Mouse (Mus musculus): ENCODE data around the gene Mpst. TPM values are rescaled to one million over a fixed set of nuclear protein-coding genes. Genes with fewer than 3 reads are reported as not detected.

Mpst gene
- polyA plus RNA-seq, 1 experiment from 2014 or later = 2.8 TPM

DNA sequence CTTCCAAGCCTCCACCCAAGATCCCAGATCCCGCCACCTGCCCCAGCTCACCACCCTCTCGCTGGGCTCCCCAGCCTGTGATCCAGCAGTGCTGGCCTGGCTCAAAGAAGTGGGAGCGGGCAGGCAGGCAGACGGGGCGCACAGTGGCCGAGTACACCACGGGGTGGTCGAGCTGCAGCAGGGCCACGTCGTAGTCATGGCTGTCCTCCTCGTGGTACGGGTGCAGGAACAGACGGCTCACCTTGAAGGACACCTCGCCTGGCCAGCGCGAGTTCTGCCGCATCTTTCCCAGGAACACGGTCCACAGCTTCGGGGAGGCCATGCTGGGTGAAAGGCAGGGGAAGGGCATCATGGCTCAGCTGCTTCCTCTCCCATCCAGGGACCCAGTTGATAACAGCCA, 36.0 kb downstream of the Mpst start:
- Histone ChIP-seq H3K9me3 (no peaks in the 10 kb centered on the region), H3K4me2 (replicated peaks) (no peak overlapping the region), H3K27ac (no peak overlapping the region), H3K9ac (replicated peaks) (no peak overlapping the region), H3K27me3 (0 out of 2 replicates have a peak, but pooled peaks cover 2% of the 10 kb centered on the region), H3K36me3 (no peaks in the 10 kb centered on the region), H3K4me1 (replicated peaks) (peaks cover 27% of the 10 kb centered on the region), H3K4me3 (replicated peaks) (no peak overlapping the region)
- WGBS = 91% methylated on average over 19 of the region's 19 CpGs
- ATAC-seq = no peak

DNA sequence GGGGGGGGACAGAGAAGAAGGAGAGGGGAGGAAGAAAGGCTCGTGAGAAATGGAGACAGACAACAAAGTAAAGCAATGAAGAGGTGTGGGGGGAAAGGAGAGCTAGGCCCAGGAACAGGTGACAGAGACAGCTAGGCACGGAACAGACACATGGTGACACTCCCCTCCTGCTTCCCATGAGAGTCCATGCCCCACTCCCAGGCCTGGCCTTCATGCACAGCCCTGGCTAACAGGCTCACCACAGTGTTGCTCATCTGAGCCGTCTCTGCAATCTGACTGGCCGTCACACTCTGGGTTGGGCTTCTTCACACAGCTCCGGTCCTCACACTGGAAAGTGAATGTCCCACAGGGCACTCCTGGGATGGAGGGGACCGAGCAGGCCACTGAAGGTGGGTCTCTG, 37.6 kb downstream of the Mpst start:
- WGBS = 55% methylated on average over 6 of the region's 6 CpGs
- H3K9me3 ChIP-seq = no peaks in the 10 kb centered on the region
- no peak overlapping the region; the same call in 1 of the 2 replicates for H3K9ac ChIP-seq (replicated peaks)

DNA sequence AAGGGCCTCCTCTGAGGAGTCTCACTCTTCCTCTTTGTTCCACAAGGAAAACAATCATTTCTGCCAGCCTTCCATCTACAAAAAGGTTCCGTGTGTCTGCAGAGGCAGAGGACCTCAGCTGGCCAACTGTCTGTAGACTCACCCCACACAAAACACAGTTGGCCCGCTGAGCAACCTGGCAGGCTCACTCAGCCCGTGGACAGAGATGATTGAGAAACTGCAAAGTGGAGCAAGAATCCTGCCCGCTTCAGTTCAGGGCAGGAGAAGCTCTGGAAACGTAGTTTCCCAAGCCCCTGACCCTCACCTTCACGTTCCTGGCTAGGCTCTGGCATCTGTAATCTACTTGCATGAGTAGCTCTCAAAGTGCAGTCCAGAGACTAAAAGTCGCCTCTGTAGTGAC, 40.9 kb downstream of the Mpst start:
- Histone ChIP-seq H3K4me1 (replicated peaks) (peaks cover 24% of the 10 kb centered on the region), H3K9ac (replicated peaks) (0 out of 2 replicates have a peak overlapping the region, but pooled peaks have one; percentile 40), H3K27ac (no peak overlapping the region), H3K4me2 (replicated peaks) (no peak overlapping the region), H3K4me3 (replicated peaks) (no peak overlapping the region), H3K9me3 (no peaks in the 10 kb centered on the region), H3K27me3 (no peaks in the 10 kb centered on the region), H3K36me3 (no peaks in the 10 kb centered on the region)
- 31% methylated on average over 7 of the region's 7 CpGs for WGBS
- ATAC-seq = no peak

More for the DNA sequence above, 37.6 kb downstream of the Mpst start:
- Histone ChIP-seq H3K4me1 (replicated peaks) (peaks cover 22% of the 10 kb centered on the region), H3K27me3 (no peaks in the 10 kb centered on the region), H3K4me2 (replicated peaks) (no peak overlapping the region), H3K27ac (no peak overlapping the region), H3K4me3 (replicated peaks) (no peak overlapping the region), H3K36me3 (no peaks in the 10 kb centered on the region)
- no peak for ATAC-seq

GRCm38 (mm10) chr15:78447746-78448535, 41.7 kb downstream of the Mpst start:
- peak overlapping the region; percentile 18 for H3K4me3 ChIP-seq (replicated peaks)
- 1% methylated on average over 22 of the region's 22 CpGs for WGBS
- no peaks in the 10 kb centered on the region for H3K9me3 ChIP-seq
- H3K27ac ChIP-seq = 0 out of 2 replicates have a peak overlapping the region, but pooled peaks have one; percentile 20
- ATAC-seq = peak; percentile 34; the same call in 1 of the 2 replicates
- no peaks in the 10 kb centered on the region for H3K27me3 ChIP-seq
- peaks cover 24% of the 10 kb centered on the region for H3K4me1 ChIP-seq (replicated peaks)
- no peaks in the 10 kb centered on the region for H3K36me3 ChIP-seq
- H3K4me2 ChIP-seq (replicated peaks) = peak overlapping the region; percentile 50
- 0 out of 2 replicates have a peak overlapping the region, but pooled peaks have one; percentile 6 for H3K9ac ChIP-seq (replicated peaks)

GRCm38 (mm10) chr15:78449131-78449530, 42.9 kb downstream of the Mpst start:
- 75% methylated on average over 6 of the region's 6 CpGs for WGBS
- Histone ChIP-seq H3K4me2 (replicated peaks) (no peak overlapping the region), H3K9ac (replicated peaks) (0 out of 2 replicates have a peak overlapping the region, but pooled peaks have one; percentile 12), H3K27me3 (no peaks in the 10 kb centered on the region), H3K4me3 (replicated peaks) (no peak overlapping the region), H3K9me3 (no peaks in the 10 kb centered on the region), H3K36me3 (no peaks in the 10 kb centered on the region), H3K27ac (no peak overlapping the region), H3K4me1 (replicated peaks) (peaks cover 18% of the 10 kb centered on the region)
- no peak for ATAC-seq

DNA sequence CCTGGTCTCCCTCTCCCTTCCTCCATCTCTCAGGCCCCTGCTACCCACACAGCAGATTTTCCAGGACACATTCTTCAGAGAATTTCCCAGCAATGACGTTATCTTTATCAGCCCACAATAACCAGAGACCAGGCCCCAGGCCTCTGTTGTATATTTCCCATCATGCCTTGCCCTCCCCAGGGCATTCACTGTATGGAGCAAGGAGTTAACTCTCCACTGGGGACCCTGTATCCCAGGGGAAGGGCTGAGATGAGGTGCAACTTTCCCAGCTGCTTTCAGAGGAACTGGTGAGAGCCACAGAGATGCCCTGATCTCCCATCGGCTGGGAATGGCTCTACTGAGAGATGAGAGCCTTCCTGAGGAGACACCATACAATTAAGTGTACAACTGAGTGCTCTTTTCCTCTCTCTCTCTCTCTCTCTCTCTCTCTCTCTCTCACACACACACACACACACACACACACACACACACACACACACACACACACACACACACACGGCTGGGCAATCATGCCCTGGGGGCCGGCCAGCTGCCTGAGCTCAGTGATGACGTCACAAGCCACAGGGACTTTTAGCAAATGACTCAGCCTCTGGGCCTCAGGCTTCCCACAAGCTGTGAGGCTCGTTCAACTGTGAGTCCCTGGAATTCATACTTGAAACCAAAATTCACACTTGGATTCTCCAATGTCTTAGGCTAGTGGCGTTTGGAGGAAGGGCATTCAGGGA, 43.6 kb downstream of the Mpst start:
- 0 out of 2 replicates have a peak overlapping the region, but pooled peaks have one; percentile 27 for H3K27ac ChIP-seq
- ATAC-seq = no peak
- H3K9me3 ChIP-seq = no peaks in the 10 kb centered on the region

GRCm38 (mm10) chr15:78450419-78450768, 44.2 kb downstream of the Mpst start:
- H3K4me2 ChIP-seq (replicated peaks) = no peak overlapping the region
- no peak overlapping the region for H3K9ac ChIP-seq (replicated peaks)
- no peak for ATAC-seq
- H3K9me3 ChIP-seq = no peaks in the 10 kb centered on the region
- H3K27me3 ChIP-seq = no peaks in the 10 kb centered on the region
- H3K27ac ChIP-seq = no peak overlapping the region
- no peak overlapping the region for H3K4me3 ChIP-seq (replicated peaks)
- H3K36me3 ChIP-seq = no peaks in the 10 kb centered on the region
- 88% methylated on average over 6 of the region's 6 CpGs for WGBS
- peaks cover 18% of the 10 kb centered on the region for H3K4me1 ChIP-seq (replicated peaks)

More for the DNA sequence above, 43.6 kb downstream of the Mpst start:
- Histone ChIP-seq H3K36me3 (no peaks in the 10 kb centered on the region), H3K4me1 (replicated peaks) (peaks cover 18% of the 10 kb centered on the region), H3K27me3 (no peaks in the 10 kb centered on the region), H3K4me2 (replicated peaks) (no peak overlapping the region), H3K4me3 (replicated peaks) (no peak overlapping the region), H3K9ac (replicated peaks) (0 out of 2 replicates have a peak overlapping the region, but pooled peaks have one; percentile 12)
- WGBS = 31% methylated on average over 7 of the region's 7 CpGs

DNA sequence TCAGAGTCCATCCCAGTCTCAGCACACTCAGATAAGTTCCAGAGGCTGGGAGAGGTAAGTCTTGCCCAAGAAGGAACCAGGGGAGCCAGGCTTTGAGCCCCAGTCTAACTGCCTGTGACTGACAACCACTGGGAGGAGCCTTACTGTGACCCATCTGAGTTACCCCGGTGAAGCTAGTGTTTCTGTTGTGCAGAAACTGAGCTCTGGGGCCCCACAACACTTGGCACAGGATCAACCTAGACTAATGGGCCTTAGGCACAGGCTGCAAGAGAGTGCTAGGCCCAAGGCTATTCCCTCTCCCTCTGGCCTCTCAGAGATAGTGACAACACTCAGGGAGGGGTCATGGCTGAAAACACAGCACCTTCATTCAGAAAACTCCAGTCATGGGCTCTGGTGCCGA, 45.0 kb downstream of the Mpst start:
- WGBS = 86% methylated on average over 2 of the region's 2 CpGs
- no peak overlapping the region for H3K4me3 ChIP-seq (replicated peaks)
- H3K9ac ChIP-seq (replicated peaks) = no peak overlapping the region
- no peak overlapping the region for H3K4me2 ChIP-seq (replicated peaks)
- H3K27ac ChIP-seq = no peak overlapping the region
- no peaks in the 10 kb centered on the region for H3K36me3 ChIP-seq
- no peaks in the 10 kb centered on the region for H3K9me3 ChIP-seq
- peaks cover 18% of the 10 kb centered on the region for H3K4me1 ChIP-seq (replicated peaks)
- no peak for ATAC-seq
- H3K27me3 ChIP-seq = no peaks in the 10 kb centered on the region

GRCm38 (mm10) chr15:78452929-78453328, 46.7 kb downstream of the Mpst start:
- no peak overlapping the region for H3K4me3 ChIP-seq (replicated peaks)
- no peaks in the 10 kb centered on the region for H3K9me3 ChIP-seq
- H3K27ac ChIP-seq = no peak overlapping the region
- H3K4me2 ChIP-seq (replicated peaks) = no peak overlapping the region
- H3K9ac ChIP-seq (replicated peaks) = no peak overlapping the region
- WGBS = 88% methylated on average over 3 of the region's 3 CpGs
- ATAC-seq = no peak
- peaks cover 16% of the 10 kb centered on the region for H3K4me1 ChIP-seq (replicated peaks)
- H3K27me3 ChIP-seq = no peaks in the 10 kb centered on the region
- H3K36me3 ChIP-seq = no peaks in the 10 kb centered on the region

DNA sequence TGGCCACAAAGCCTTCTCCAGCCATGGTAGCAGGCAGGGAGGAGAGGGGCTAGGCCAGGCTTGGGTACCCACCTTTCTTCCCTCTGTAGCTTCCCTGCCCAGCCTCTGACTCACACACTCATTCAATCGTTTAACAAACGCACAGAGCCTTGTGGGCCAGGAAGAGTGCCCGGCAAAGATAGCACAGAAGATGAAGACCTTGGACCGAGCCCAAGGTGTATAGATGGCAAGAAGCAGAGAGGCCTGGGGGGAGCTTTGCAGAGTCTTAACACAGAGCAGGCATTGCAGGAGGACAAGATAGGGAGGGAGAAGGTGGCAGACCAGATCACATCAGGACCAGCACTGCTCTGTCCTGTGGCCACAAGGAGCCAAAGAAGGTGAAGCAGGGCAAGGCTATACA, 49.0 kb downstream of the Mpst start:
- Histone ChIP-seq H3K27ac (no peak overlapping the region), H3K36me3 (no peaks in the 10 kb centered on the region), H3K9ac (replicated peaks) (no peak overlapping the region), H3K9me3 (no peaks in the 10 kb centered on the region), H3K4me2 (replicated peaks) (no peak overlapping the region), H3K4me3 (replicated peaks) (no peak overlapping the region), H3K4me1 (replicated peaks) (peaks cover 2% of the 10 kb centered on the region; the same call in 1 of the 2 replicates), H3K27me3 (no peaks in the 10 kb centered on the region)
- 87% methylated on average over 4 of the region's 4 CpGs for WGBS
- ATAC-seq = no peak

- H3K4me2 ChIP-seq (replicated peaks) = no peak overlapping the region
- ATAC-seq = no peak
- no peak overlapping the region for H3K27ac ChIP-seq
- H3K9ac ChIP-seq (replicated peaks) = no peak overlapping the region
- no peaks in the 10 kb centered on the region for H3K27me3 ChIP-seq
- no peaks in the 10 kb centered on the region for H3K9me3 ChIP-seq
- H3K36me3 ChIP-seq = no peaks in the 10 kb centered on the region
- 60% methylated on average over 7 of the region's 7 CpGs for WGBS
- no peaks in the 10 kb centered on the region for H3K4me1 ChIP-seq (replicated peaks)
- no peak overlapping the region for H3K4me3 ChIP-seq (replicated peaks)
Observed at GRCm38 (mm10) chr15:78456051-78456450, 49.8 kb downstream of the Mpst start.

GRCm38 (mm10) chr15:78457193-78457592, 51.0 kb downstream of the Mpst start:
- Histone ChIP-seq H3K9me3 (no peaks in the 10 kb centered on the region), H3K36me3 (no peaks in the 10 kb centered on the region), H3K27ac (no peak overlapping the region), H3K27me3 (no peaks in the 10 kb centered on the region), H3K4me3 (replicated peaks) (no peak overlapping the region), H3K4me2 (replicated peaks) (no peak overlapping the region), H3K4me1 (replicated peaks) (no peaks in the 10 kb centered on the region), H3K9ac (replicated peaks) (no peak overlapping the region)
- 82% methylated on average over 10 of the region's 10 CpGs for WGBS
- ATAC-seq = no peak

All from midbrain, embryonic 13.5 days (tissue).